Mouse (Mus musculus) heart, adult 9 months (tissue): ENCODE data around the gene Kcnq2.

ENCODE experiments used
- DNase-seq, 2 experiments: peaks; one replicate each; pipeline ENCODE4 v3.0.0; 2022; ENCODE audit warnings: low spot score in 2 of 2

The Kcnq2 gene

GRCm38 (mm10) chr2:181042376-181042775 lies 92.7 kb downstream of the Kcnq2 start:
- no peak for DNase-seq

- no peak for DNase-seq
Measured at GRCm38 (mm10) chr2:181041941-181042340, 93.2 kb downstream of the Kcnq2 start.

DNA sequence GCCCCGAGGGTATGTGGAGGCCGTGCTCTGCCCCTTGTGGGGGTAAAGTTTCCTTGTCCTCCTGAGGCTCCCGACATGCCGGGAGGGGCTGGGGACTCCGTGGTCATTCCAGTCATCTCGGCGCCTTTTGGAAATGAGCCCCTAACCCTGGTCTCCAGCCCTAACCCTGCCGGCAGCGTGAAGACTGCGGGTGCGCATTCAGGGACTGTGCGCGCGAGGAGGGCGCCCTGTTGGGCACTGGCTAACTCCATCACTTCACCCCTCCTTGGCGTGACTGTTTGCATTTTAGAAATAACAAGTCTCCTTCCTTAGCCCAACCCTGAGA lies 95.8 kb downstream of the Kcnq2 start:
- no peak for DNase-seq

DNA sequence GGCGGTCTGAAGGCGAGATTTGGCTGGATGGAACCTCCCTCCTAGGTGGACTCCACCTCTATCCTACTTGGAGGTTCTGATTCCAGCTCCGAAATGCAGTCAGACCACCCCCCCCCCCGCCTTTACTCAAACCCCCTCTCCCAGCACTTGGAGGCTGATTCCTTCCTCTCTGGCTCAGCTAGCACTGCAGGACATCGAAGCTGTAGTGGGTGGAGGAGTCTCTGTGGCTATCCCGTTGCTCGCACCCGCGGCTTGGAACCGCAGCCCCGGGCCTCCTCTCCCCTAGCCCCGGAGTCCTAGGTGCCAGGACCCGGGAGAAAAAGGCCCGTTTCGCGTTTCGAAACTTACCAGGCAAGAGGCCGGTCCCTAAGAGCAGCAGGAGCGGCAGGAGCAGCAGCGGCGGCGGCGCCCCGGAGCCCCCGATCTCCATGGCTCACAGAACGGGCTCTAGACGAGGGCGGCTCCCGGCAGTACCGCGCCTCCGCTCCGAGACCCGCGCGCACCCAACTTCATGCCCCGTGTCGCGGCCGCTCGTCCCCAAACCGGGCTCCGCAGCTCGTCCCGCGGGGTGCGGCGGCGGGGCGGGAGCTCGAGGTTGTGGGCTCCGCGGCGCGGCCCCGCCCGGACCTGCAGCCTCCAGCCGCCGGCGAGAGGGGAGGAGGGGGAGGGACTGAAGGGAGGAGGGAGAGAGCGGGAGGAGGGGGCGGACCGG lies 96.3 kb downstream of the Kcnq2 start:
- no peak for DNase-seq

GRCm38 (mm10) chr2:181036561-181036960 lies 98.5 kb downstream of the Kcnq2 start:
- no peak for DNase-seq

- no peak for DNase-seq
Measured at GRCm38 (mm10) chr2:181035186-181035585, 99.9 kb downstream of the Kcnq2 start.

- DNase-seq = peak in 1 of 2 experiments; percentile 20
Measured at GRCm38 (mm10) chr2:181033310-181033709, 101.8 kb downstream of the Kcnq2 start.

DNA sequence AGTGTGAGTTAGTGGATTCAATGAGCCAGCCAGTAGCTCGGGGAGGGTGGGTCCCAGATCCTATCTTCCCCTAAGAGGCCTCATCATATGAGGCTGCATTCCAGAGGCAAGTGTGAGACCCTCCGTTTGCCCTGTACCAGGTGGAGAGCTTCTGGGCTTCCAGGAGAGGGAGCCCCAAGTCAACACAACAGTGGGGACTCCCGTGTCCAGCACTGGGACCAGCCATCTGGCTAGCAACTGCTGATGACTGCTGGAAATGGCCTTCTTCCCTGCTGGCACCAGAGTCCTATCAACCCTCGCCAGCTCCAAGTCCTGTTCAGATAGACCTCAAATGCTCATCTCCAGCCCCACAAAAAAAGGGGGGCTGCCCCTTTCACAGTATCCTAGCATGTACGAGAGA lies 102.7 kb downstream of the Kcnq2 start:
- DNase-seq = no peak

DNA sequence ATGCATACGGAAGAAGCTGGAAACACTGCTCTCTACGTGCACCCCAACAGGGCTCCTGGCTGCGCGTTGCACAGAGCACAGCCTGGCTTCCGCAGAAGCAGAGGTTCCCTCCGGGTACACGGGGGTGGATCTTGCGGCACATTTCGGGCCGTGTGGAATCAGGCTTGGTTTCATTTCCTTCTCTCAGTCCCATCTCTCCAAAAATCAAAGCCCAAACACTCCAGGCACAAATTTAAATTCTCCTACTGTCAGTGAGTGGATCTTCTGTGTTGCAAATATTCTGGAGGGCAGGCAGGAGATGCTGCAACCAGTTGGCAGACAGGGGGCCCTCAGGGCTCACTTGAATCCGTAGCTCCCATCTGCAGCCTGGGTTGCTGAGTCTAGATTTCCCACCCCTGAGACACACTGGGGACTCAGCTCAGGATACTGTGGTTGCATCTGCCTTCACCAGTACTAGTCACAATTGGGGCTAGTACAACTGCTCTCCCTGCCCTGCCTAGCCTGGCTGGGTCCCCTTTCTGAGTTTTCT lies 103.6 kb downstream of the Kcnq2 start:
- no peak for DNase-seq
